Mouse (Mus musculus) cerebellum, adult 2 months (tissue): ENCODE measurements at regions not wholly inside any gene's neighbourhood (a gene's known extent, or its start where the extent isn't known, plus 50 kb on each side); places are given as distances from the start of the nearest gene placed in this dataset.

ENCODE experiments used
- DNase-seq, 2 experiments: peaks; one replicate each; pipeline ENCODE4 v3.0.0; 2021
- H3K27ac ChIP-seq: fragments of 200-500 bp; 2 replicates; pipeline ENCODE4 v1.5.1; 2012; ENCODE audit warnings: low read length, control low read depth, inconsistent platforms; ENCODE audit not compliant: insufficient read depth
- H3K27me3 ChIP-seq: fragments of 200-500 bp; 2 replicates; pipeline ENCODE4 v1.6.1; 2012; ENCODE audit warnings: inconsistent platforms, mild to moderate bottlenecking, low read length, moderate library complexity; ENCODE audit not compliant: control insufficient read depth, insufficient read depth
- H3K4me1 ChIP-seq: fragments of 200-500 bp; 2 replicates; pipeline ENCODE4 v1.6.1; 2011; ENCODE audit warnings: low read length; ENCODE audit not compliant: control insufficient read depth, insufficient read depth
- H3K4me3 ChIP-seq: fragments of 200-500 bp; replicated peaks from 2 replicates; pipeline ENCODE3; 2011; ENCODE audit warnings: mild to moderate bottlenecking, low read depth, low read length, control low read depth; ENCODE audit not compliant: insufficient read depth
- CTCF ChIP-seq: fragments of 200-500 bp; IDR thresholded peaks from 2 replicates; pipeline ENCODE4 v1.5.1; 2011; ENCODE audit warnings: low read depth, mild to moderate bottlenecking, control low read depth, low read length, moderate library complexity, borderline replicate concordance; ENCODE audit not compliant: insufficient read depth
- POLR2A ChIP-seq: fragments of 200-500 bp; IDR thresholded peaks from 2 replicates; pipeline ENCODE4 v1.6.1; 2011; ENCODE audit warnings: low read length, control low read depth, borderline replicate concordance; ENCODE audit not compliant: insufficient read depth
- WGBS: fragments of 180-500 bp; shearing (Covaris S2); methylation state at CpG from one replicate; pipeline ENCODE4 v1.1.7; 2018; 5-methylcytosine and 5-hydroxymethylcytosine counted together

DNA sequence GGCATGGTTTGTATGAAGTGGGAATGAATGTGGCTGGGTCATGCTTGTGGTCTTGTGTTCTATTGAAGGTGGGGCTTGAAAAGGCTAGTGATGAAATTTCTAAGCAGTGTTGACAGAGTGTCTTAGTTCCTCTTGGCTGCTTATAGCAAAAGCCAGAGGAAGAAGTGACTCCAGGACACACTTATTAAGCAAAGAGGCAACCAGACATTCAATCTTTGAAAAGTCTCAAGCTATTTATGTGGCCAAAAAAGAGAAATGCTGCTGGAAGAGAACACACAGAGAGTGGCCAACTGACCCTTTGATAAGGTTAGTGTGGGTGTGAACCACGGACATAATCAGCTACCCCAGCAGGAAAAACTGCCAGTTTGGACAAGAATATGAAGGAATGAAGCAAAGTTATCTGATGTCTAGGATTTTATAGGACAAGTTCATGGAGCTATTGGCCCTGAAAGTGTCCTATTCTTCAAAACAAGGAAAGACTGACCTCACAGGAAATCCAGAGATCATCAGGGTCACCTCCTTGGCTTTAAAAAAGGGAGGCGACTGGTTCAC is 104.4 kb upstream of the Nxt1 start:
- no peak for DNase-seq
- no peaks in the 10 kb centered on the region for H3K27me3 ChIP-seq
- H3K4me1 ChIP-seq, result no peaks in the 10 kb centered on the region
- H3K27ac ChIP-seq, result no peak overlapping the region
- WGBS, result 65% methylated on average over 2 of the region's 2 CpGs
- TF ChIP-seq POLR2A (no peak), CTCF (no peak)
- H3K4me3 ChIP-seq, result no peak overlapping the region

DNA sequence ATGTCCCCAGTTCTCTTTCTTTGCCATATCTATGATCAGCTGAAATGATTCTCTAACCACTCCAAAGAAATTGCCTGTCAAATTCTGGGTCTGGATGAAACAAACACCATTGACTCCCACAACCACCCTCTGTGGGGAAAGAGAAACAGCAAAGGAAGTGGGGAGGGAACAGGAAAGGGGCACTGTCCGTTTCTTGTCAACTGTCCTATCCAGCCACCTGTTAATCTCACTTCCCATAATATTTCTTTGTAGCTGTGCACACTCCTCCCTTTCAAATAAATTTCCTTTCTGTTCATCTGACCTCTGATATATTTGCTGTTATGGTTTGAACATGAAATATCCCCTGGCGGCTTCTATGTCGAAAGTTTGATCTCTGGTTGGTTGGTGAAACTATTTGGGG is 109.0 kb upstream of the Nxt1 start:
- H3K27ac ChIP-seq, result no peak overlapping the region
- no peaks in the 10 kb centered on the region for H3K27me3 ChIP-seq
- no peaks in the 10 kb centered on the region for H3K4me1 ChIP-seq
- no peak overlapping the region for H3K4me3 ChIP-seq
- TF ChIP-seq POLR2A (no peak), CTCF (no peak)
- DNase-seq, result no peak
- 73% methylated on average over 3 of the region's 3 CpGs for WGBS

DNA sequence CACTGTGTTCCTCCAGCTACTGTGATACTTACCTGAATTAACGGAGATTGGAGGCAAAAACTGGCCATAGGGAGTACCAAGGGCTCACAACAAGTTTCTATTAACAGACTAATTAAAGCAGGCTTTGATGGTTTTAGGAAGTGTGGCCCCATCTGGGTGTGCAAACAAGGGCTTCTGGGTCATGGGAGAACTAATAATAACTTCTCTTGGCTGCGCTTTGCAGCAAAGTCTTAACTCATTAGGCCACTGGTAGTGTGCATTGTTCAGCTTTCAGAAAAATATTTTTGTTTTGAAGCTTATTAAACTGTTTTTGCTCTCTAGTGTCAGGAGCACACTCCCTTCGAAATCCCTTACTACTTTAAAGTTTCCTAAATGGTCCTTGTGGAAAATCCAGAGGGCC is 110.4 kb upstream of the Nxt1 start:
- peak in 1 of 2 experiments; percentile 3 for DNase-seq
- no peaks in the 10 kb centered on the region for H3K27me3 ChIP-seq
- no peak overlapping the region for H3K27ac ChIP-seq
- no peak overlapping the region for H3K4me3 ChIP-seq
- TF ChIP-seq POLR2A (no peak), CTCF (no peak)
- H3K4me1 ChIP-seq, result no peaks in the 10 kb centered on the region
- WGBS, result 70% methylated on average over 3 of the region's 3 CpGs

DNA sequence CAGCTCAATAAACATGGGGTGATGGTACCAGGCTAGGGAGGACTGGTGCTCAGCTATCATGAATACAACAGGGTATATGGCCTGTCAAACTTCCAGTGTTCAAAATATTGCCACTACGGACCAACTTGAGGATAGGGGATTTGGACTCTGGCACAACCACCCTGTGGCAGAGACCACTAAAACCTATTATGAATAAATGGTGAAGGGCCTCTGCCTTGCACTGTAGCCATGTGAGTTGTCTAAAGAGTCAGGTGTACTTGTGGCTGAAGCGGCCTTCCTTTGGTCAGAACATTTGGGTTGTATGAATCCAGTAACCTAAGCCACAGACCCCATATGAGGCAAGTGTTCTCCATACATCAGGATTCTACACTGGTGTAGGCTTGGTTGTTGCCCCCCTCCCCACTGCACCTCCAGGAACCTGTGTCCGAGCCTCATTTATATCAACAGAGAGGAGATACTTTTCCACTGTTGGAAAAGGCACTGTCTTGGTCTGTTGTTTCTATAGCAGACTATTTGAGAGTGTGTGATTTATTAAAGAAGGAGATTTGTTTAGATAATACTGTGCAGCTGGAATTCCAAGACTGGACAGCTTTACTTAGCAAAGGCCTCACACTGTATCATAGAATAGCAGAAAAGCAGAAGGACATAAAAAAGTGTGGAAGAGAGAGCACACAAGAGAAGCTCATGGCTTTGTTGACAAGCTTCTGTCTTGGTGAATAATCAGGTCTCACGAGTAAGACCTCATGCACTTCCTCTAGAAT is 112.2 kb upstream of the Nxt1 start:
- WGBS, result 89% methylated on average over 4 of the region's 4 CpGs
- TF ChIP-seq CTCF (no peak), POLR2A (no peak)
- no peak for DNase-seq
- no peaks in the 10 kb centered on the region for H3K4me1 ChIP-seq
- no peaks in the 10 kb centered on the region for H3K27me3 ChIP-seq
- H3K4me3 ChIP-seq, result no peak overlapping the region
- no peak overlapping the region for H3K27ac ChIP-seq

DNA sequence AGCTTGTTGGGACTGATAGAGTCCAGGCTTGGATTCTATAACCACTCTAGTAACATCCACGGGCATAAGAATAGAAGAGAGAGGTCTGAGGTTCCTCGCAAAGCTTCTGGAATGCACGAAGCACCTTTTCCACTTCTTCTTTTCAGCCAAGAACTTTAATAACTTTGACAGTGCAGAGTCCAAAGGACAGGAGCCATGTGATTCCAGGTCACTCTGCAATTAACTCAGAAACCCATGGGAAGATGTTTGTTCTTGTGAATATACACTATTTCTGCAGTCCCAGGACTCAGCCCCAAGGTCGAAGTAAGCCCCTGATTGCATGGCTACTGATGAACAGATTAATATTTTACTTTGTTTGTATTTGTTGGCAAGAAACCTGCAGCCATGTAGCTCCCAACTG is 113.0 kb upstream of the Nxt1 start:
- 84% methylated on average over 4 of the region's 4 CpGs for WGBS
- Histone ChIP-seq H3K4me1 (no peaks in the 10 kb centered on the region), H3K27me3 (no peaks in the 10 kb centered on the region), H3K4me3 (no peak overlapping the region), H3K27ac (no peak overlapping the region)
- DNase-seq, result no peak
- TF ChIP-seq POLR2A (no peak), CTCF (no peak)

DNA sequence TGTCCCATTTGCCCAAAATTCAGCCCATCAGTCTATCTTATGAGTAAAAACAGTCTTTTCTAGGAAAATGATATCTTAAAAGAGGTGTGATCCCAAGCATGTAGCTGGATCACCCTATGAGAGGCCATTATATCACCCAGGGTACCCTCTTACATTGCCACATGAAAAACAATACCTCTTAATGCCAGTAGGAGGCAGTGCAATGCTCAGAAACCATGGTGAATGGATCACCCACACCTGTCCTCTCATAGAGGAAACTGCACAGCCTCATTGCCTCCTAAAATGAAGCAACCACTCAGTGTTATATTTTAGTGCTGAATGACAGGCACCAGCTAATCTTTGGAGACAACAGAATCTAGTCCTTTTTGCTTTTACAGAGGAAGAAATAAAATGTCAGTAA is 114.0 kb upstream of the Nxt1 start:
- no peak for DNase-seq
- TF ChIP-seq POLR2A, result no peak
- TF ChIP-seq CTCF, result no peak
- H3K27me3 ChIP-seq, result no peaks in the 10 kb centered on the region

DNA sequence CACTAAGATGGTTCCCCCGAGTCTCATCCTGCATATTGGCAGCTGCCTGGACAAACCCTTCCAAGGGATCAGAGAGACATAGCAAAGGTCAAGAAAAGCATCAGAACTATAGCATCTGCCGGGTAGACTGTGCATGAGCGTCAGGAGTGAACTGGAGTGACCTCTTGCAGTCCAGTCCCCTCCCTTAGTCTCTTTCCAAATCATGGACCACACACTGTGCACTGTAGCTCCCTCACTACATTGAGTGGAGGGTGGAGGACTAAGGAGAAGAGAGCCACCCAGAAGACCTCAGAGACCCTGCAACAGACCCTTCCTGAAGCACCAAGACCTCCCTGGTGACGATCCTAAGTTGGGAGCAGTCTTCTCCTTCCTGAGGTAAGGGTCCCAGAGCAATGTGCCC is 107.8 kb upstream of the Cd93 start:
- H3K4me1 ChIP-seq, result no peaks in the 10 kb centered on the region
- no peak overlapping the region for H3K27ac ChIP-seq
- no peak overlapping the region for H3K4me3 ChIP-seq
- 64% methylated on average over 4 of the region's 4 CpGs for WGBS
- TF ChIP-seq CTCF (no peak), POLR2A (no peak)
- no peak for DNase-seq
- no peaks in the 10 kb centered on the region for H3K27me3 ChIP-seq

More for the DNA sequence above, 114.0 kb upstream of the Nxt1 start:
- H3K4me1 ChIP-seq, result no peaks in the 10 kb centered on the region
- no peak overlapping the region for H3K4me3 ChIP-seq
- H3K27ac ChIP-seq, result no peak overlapping the region

DNA sequence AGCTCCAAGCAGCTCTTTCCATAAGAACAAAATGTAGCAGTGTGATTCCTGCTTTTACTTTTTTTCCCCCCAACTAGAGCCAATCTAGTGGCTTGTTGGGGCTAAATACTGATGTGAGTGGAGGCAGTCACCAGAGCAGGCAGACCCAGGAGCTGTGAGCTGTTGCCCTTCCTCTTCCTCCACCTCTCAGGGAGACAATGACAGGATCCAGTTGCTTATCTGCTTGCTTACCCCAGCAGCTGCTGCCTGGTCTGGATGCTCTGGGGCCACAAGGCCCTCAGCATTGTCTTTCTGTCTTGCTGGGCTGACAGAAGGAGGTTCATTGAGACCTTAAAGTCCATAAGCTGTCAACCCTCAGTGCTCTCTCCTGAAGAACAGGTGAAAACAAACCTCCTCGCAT is 106.3 kb upstream of the Cd93 start:
- Histone ChIP-seq H3K27me3 (no peaks in the 10 kb centered on the region), H3K4me3 (no peak overlapping the region), H3K4me1 (no peaks in the 10 kb centered on the region), H3K27ac (no peak overlapping the region)
- TF ChIP-seq POLR2A (no peak), CTCF (no peak)
- no peak for DNase-seq
- WGBS, result 86% methylated on average over 1 of the region's 1 CpGs
